Mouse (Mus musculus) myocyte (in vitro differentiated cells): ENCODE data around the gene Mettl2. TPM values are rescaled to one million over a fixed set of nuclear protein-coding genes. Genes with fewer than 3 reads are reported as not detected.
A peak's percentile ranks its signal among the peaks of the same experiment; 100 is the strongest.

Experiments used
- H3K27me3 ChIP-seq: one replicate; pipeline ENCODE4 v1.6.1; 2011; ENCODE audit not compliant: control insufficient read depth, insufficient read depth, insufficient read length
- H3K36me3 ChIP-seq: one replicate; pipeline ENCODE4 v1.6.1; 2011; ENCODE audit not compliant: control insufficient read depth, insufficient read depth
- H3K4me2 ChIP-seq: one replicate; pipeline ENCODE4 v1.6.1; 2011; ENCODE audit warnings: low read depth, control low read depth
- H3K4me3 ChIP-seq: one replicate; pipeline ENCODE4 v1.5.1; 2011; ENCODE audit warnings: mild to moderate bottlenecking, control low read depth, moderate library complexity
- H3K79me2 ChIP-seq: one replicate; pipeline ENCODE4 v1.6.1; 2011; ENCODE audit not compliant: control insufficient read depth, insufficient read depth
- H3ac ChIP-seq: one replicate; pipeline ENCODE4 v1.6.1; 2011; ENCODE audit not compliant: control insufficient read depth, insufficient read length
- CEBPB ChIP-seq: IDR thresholded peaks from 2 replicates; pipeline ENCODE4 v1.6.1; 2011; ENCODE audit warnings: mild to moderate bottlenecking, moderate library complexity; ENCODE audit not compliant: poor library complexity, insufficient read depth, severe bottlenecking
- E2F4 ChIP-seq: IDR thresholded peaks from one replicate; pipeline ENCODE4 v1.6.1; 2011; ENCODE audit warnings: mild to moderate bottlenecking, control low read depth, moderate library complexity; ENCODE audit not compliant: insufficient read depth
- MAX ChIP-seq: IDR thresholded peaks from one replicate; pipeline ENCODE4 v1.6.1; 2011; ENCODE audit warnings: low read depth, mild to moderate bottlenecking, control low read depth
- MYOD1 ChIP-seq, 3 experiments: IDR thresholded peaks; one replicate each; pipeline ENCODE4 v1.6.1; 2011; ENCODE audit warnings: control low read depth in 2 of 3, low read depth in 2 of 3, mild to moderate bottlenecking in 2 of 3, moderate library complexity in 1 of 3; ENCODE audit not compliant: insufficient read length in 2 of 3, control insufficient read depth in 1 of 3
- MYOG ChIP-seq, 3 experiments: IDR thresholded peaks; one replicate each; pipeline ENCODE4 v1.6.1; 2011; ENCODE audit warnings: control low read depth in 2 of 3, low read depth in 2 of 3, mild to moderate bottlenecking in 2 of 3; ENCODE audit not compliant: insufficient read length in 2 of 3, control insufficient read depth in 1 of 3, insufficient read depth in 1 of 3
- POLR2A ChIP-seq: IDR thresholded peaks from one replicate; pipeline ENCODE4 v1.6.1; 2011; ENCODE audit warnings: low read depth, mild to moderate bottlenecking, control low read depth, moderate library complexity; ENCODE audit not compliant: insufficient read length
- POLR2AphosphoS2 ChIP-seq: IDR thresholded peaks from one replicate; pipeline ENCODE4 v1.6.1; 2011; ENCODE audit warnings: low read depth, control low read depth; ENCODE audit not compliant: insufficient read length
- REST ChIP-seq: IDR thresholded peaks from one replicate; pipeline ENCODE4 v1.6.1; 2011; ENCODE audit warnings: mild to moderate bottlenecking, control low read depth, moderate library complexity; ENCODE audit not compliant: insufficient read depth, insufficient read length
- SRF ChIP-seq: IDR thresholded peaks from one replicate; pipeline ENCODE4 v1.6.1; 2011; ENCODE audit warnings: low read depth; ENCODE audit not compliant: control insufficient read depth, insufficient read length
- TCF12 ChIP-seq: IDR thresholded peaks from one replicate; pipeline ENCODE4 v1.6.1; 2011; ENCODE audit warnings: mild to moderate bottlenecking, control low read depth; ENCODE audit not compliant: poor library complexity, insufficient read depth, severe bottlenecking
- TCF3 ChIP-seq: IDR thresholded peaks from one replicate; pipeline ENCODE4 v1.6.1; 2011; ENCODE audit warnings: low read depth, control low read depth; ENCODE audit not compliant: insufficient read length
- USF1 ChIP-seq: IDR thresholded peaks from one replicate; pipeline ENCODE4 v1.6.1; 2011; ENCODE audit warnings: low read depth, mild to moderate bottlenecking, control low read depth, moderate library complexity
- polyA plus RNA-seq: library from polyadenylated mRNA; unstranded; fragments of >200 nt; fragmentation: generic; extraction: Trizol; gene quantifications from one replicate; pipeline ENCODE4 v1.2.1, GENCODE M21; 2012; ENCODE audit warnings: missing spikeins

The Mettl2 gene
- polyA plus RNA-seq, 1 experiment = 15.5 TPM

DNA sequence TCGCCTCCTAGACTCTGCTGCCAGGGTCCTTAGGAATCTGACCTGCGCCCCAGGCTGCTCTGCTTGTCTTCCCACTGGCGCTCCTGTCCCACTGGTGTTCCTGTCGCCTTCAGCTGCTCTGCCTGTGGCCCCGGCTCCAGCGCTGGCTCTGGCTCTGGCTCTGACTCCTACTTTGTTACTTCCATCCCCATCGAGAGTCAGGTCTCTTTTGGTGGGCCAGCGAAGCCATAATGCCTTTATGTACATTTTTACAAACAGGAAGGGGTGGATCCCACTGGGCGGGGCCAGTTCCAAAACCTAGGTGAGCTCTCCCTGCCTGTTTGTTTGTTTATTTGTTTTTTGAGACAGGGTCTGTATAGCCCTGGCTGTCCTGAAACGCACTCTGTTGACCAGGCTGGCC is 40.6 kb downstream of the Mettl2 start:
- Histone ChIP-seq H3K27me3 (no peaks in the 10 kb centered on the region), H3K4me3 (no peak overlapping the region), H3K36me3 (no peaks in the 10 kb centered on the region), H3K4me2 (no peak overlapping the region), H3K79me2 (no peaks in the 10 kb centered on the region), H3ac (no peak overlapping the region)
- TF ChIP-seq SRF = no peak
- no peak for TF ChIP-seq POLR2AphosphoS2
- no peak for TF ChIP-seq TCF3
- no peak for TF ChIP-seq REST

DNA sequence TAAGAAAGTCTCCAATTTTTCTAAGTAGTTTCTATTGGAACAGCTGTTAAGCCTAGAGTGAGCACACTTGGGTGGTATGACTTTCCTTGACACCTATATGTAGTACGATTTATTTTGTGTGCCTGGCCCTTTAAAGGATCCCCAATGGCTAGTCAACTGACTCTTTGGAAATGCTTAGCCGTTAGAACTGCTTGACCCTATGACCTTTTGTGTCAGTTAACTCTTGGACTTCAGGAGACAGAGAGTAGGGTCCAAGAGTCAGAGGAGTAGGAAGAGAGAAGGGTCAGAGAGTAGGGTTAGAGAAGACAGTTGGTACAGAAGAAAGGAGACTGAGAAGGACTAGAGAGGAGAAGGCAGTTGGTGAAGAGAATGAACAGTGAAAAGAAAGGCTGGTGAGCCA is 52.3 kb downstream of the Mettl2 start, which contains the start of gene Tlk2:
Tlk2 (plus strand) TSS at position 292 of the 400 bp plus-strand sequence.
- Histone ChIP-seq H3K27me3 (no peaks in the 10 kb centered on the region), H3K4me3 (peak within 1 kb of the TSS; percentile 90), H3K79me2 (peaks cover 15% of the 10 kb centered on the region), H3ac (no peak within 1 kb of the TSS), H3K36me3 (no peaks in the 10 kb centered on the region), H3K4me2 (peak within 1 kb of the TSS; percentile 84)
- TF ChIP-seq MYOD1 (IDR thresholded peaks at IDR 0.05; ENCODE audit: control insufficient read depth in 1 of 3, insufficient read length in 2 of 3, low read depth in 2 of 3) (no peak), POLR2A (no peak), TCF3 (no peak), MYOG (IDR thresholded peaks at IDR 0.05; ENCODE audit: control insufficient read depth in 1 of 3, insufficient read depth in 1 of 3, insufficient read length in 2 of 3, low read depth in 2 of 3) (no peak), POLR2AphosphoS2 (no peak), TCF12 (no peak), MAX (no peak), SRF (no peak), USF1 (no peak), REST (no peak), E2F4 (no peak), CEBPB (no peak)

DNA sequence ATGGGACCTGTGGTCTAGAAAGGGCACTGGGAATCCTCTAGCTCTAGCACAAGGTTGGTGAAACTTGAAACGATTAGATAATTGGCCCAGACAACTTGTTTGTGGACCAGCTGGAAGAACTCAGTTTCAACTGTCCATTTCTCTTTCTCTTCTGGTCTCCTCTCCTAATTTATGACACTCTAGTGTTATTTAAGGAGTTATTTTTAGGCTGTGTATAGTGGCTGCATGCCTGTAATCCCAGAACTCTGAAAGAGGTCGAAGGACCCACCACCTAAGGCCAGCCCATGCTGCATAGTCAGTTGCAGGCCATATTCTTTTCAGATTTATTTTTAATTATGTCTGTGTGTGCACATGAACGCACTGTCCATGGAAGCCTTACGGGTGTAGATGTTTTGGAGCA is 53.3 kb downstream of the Mettl2 start:
- no peak overlapping the region for H3ac ChIP-seq
- peaks cover 25% of the 10 kb centered on the region for H3K79me2 ChIP-seq
- H3K36me3 ChIP-seq = peaks cover 7% of the 10 kb centered on the region
- peak overlapping the region; percentile 84 for H3K4me2 ChIP-seq
- H3K27me3 ChIP-seq = no peaks in the 10 kb centered on the region
- TF ChIP-seq TCF12 = no peak
- no peak for TF ChIP-seq USF1
- TF ChIP-seq MAX = no peak
- TF ChIP-seq POLR2AphosphoS2 = no peak
- TF ChIP-seq E2F4 = no peak
- TF ChIP-seq MYOD1 (IDR thresholded peaks at IDR 0.05; ENCODE audit: control insufficient read depth in 1 of 3, insufficient read length in 2 of 3, low read depth in 2 of 3) = no peak
- no peak for TF ChIP-seq POLR2A
- TF ChIP-seq REST = no peak
- TF ChIP-seq CEBPB = no peak
- TF ChIP-seq TCF3 = no peak
- no peak for TF ChIP-seq MYOG (IDR thresholded peaks at IDR 0.05; ENCODE audit: control insufficient read depth in 1 of 3, insufficient read depth in 1 of 3, insufficient read length in 2 of 3, low read depth in 2 of 3)
- no peak for TF ChIP-seq SRF
- H3K4me3 ChIP-seq = peak overlapping the region; percentile 90

DNA sequence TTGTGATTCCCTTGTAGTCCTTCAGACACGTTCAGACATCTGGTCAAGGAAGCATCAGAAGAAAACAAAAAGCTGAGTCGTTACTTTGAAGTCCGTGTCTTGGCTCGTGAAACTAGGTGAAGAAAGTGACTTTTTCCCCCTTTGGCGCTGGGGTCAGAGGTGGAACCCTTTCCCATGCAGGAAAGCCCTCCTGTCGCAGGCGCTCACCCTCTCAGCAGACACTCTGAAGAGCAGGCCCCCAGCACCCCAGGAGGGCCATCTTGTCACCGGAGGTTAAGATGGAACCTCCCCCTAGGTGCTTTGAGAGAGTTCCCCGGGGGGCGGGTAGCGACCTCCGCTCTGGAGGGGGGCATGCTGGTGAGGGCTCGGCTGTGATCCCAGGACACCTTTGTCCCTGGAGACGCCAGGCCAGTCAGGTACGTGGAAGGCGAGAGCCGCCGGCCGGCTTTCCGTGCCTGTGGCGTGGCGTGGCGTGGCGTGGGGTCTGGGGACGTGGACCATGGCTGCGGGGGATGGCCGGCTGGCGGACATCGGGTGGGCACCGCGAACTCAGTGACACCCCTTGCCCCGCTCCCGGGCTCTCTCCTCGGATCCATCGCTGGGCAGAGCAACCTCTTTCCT is 54.4 kb downstream of the Mettl2 start:
- TF ChIP-seq CEBPB = no peak
- TF ChIP-seq USF1 = no peak
- TF ChIP-seq TCF3 = no peak
- TF ChIP-seq TCF12 = no peak
- TF ChIP-seq POLR2AphosphoS2 = no peak
- TF ChIP-seq REST = no peak
- TF ChIP-seq E2F4 = no peak
- TF ChIP-seq POLR2A = no peak
- no peak for TF ChIP-seq SRF
- no peak for TF ChIP-seq MAX
- TF ChIP-seq MYOD1 (IDR thresholded peaks at IDR 0.05; ENCODE audit: control insufficient read depth in 1 of 3, insufficient read length in 2 of 3, low read depth in 2 of 3) = no peak
- TF ChIP-seq MYOG (IDR thresholded peaks at IDR 0.05; ENCODE audit: control insufficient read depth in 1 of 3, insufficient read depth in 1 of 3, insufficient read length in 2 of 3, low read depth in 2 of 3) = no peak
- Histone ChIP-seq H3K4me2 (peak overlapping the region; percentile 84), H3K36me3 (peaks cover 17% of the 10 kb centered on the region)

DNA sequence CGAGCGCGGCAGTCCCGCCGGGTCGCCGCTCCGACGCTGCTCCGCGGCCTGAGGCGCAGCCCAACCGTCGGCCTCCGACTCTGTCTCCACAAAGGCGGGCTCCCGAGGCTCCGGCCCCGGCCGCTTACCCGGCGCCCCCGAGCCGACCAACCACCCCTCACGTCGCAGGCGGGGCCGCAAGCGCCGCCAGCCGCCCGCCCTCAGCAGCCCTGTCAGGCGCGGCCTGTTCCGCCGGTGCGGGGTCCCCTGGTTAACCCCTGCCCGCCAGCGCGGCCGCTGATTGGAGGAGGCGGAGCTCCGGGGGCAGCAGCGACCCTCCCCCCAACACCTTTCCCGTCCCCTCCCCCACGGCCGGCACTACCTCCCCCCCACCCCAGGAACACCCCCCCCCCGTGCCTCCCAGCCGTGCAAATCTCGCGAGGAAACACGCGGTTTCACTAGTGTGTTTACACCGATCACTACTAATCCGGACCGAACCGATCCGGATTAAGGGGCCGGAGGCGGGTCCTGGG is 55.0 kb downstream of the Mettl2 start:
- no peaks in the 10 kb centered on the region for H3K27me3 ChIP-seq
- peak overlapping the region; percentile 90 for H3K4me3 ChIP-seq
- peaks cover 22% of the 10 kb centered on the region for H3K36me3 ChIP-seq
- no peak for TF ChIP-seq CEBPB
- no peak for TF ChIP-seq TCF12
- TF ChIP-seq POLR2A = peak; percentile 85
- TF ChIP-seq MYOG (IDR thresholded peaks at IDR 0.05; ENCODE audit: control insufficient read depth in 1 of 3, insufficient read depth in 1 of 3, insufficient read length in 2 of 3, low read depth in 2 of 3) = peak in 1 of 3 experiments; percentile 4
- TF ChIP-seq REST = no peak
- peak; percentile 72 for TF ChIP-seq POLR2AphosphoS2
- H3ac ChIP-seq = peak overlapping the region; percentile 28
- H3K79me2 ChIP-seq = peaks cover 41% of the 10 kb centered on the region
- peak overlapping the region; percentile 84 for H3K4me2 ChIP-seq

More for the DNA sequence above, 54.4 kb downstream of the Mettl2 start:
- Histone ChIP-seq H3ac (peak overlapping the region; percentile 28), H3K27me3 (no peaks in the 10 kb centered on the region), H3K79me2 (peaks cover 35% of the 10 kb centered on the region), H3K4me3 (peak overlapping the region; percentile 90)
